Mouse (Mus musculus) Muller cell, postnatal 12 days (primary cell): ENCODE results near the gene Fam163a.

Experiments used
- DNase-seq: peaks from one replicate; pipeline ENCODE4 v3.0.0-alpha.2; 2015; ENCODE audit errors: inconsistent ontology term

The Fam163a gene

GRCm38 (mm10) chr1:156028340-156028975 is 176.4 kb downstream of the Fam163a start:
- no peak for DNase-seq

GRCm38 (mm10) chr1:156027849-156028248 is 177.0 kb downstream of the Fam163a start:
- DNase-seq, result no peak
